Mouse (Mus musculus) B cell, adult (primary cell): ENCODE measurements around the gene Clpb. TPM values are rescaled to one million over a fixed set of nuclear protein-coding genes. Genes with fewer than 3 reads are reported as not detected.

Experiments used
- total RNA-seq: library from RNA; stranded (reverse); gene quantifications from 4 replicates; pipeline ENCODE4 v1.2.4, GENCODE M21; 2023; ENCODE audit not compliant: inconsistent age

Clpb gene
- total RNA-seq = 16.3 to 21.2 TPM (median 18.5 TPM) in 4 replicates

DNA sequence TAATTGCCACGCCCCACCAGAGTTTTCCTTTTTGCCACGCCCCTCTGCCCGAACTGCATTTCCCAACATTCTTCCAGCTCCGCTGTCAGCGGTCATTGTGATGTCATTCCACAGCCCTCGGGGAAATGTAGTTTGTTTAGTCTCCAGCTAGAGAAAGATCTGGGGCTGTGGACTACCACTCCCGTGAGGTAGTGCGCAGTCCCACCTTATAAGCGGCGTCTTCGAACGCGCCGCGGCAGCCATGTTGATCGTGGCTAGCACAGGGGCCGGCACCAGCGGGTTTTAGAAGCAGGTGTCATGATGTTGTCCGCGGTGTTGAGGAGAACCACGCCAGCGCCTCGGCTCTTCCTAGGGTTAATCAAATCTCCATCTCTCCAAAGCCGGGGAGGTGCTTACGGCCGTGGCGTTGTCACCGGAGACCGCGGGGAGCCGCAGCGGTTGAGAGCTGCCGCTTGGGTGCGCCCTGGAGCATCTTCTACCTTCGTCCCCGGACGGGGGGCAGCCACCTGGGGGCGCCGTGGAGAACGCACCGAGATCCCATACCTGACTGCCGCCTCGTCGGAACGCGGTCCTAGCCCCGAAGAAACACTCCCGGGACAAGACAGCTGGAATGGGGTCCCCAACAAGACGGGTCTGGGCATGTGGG is at the start of gene Clpb:
Clpb (plus strand) TSS at position 120 of the 646 bp plus-strand sequence.

DNA sequence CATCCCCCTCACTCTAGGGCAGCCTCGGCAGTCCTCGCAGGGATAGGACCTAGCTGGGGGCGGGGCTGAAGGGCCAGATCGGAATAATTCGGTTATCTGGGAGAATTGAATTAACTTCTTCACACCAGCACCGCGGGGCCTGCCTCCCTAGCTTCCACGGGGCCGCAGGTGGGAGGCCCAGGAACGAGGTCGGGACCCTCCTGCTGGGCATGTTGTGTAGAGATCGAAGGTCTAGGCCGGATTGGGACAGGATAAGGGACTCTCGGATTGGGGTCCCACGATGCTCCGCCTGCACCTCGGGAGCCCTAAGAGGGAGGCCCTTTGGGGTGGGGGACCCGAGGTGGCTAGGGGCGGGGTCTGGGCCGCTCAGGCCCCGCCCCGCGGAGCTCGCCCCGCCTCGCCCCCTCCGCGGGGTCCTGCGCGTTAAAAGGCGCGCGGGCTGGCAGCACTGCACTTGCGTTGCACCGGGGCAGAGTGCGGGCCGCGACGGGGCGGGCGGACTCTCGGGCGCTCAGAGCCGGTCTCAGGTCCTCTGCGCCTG is 154.5 kb downstream of the Clpb start, which contains the start of gene Phox2a:
Phox2a (plus strand) TSS at position 453 of the 541 bp plus-strand sequence.

DNA sequence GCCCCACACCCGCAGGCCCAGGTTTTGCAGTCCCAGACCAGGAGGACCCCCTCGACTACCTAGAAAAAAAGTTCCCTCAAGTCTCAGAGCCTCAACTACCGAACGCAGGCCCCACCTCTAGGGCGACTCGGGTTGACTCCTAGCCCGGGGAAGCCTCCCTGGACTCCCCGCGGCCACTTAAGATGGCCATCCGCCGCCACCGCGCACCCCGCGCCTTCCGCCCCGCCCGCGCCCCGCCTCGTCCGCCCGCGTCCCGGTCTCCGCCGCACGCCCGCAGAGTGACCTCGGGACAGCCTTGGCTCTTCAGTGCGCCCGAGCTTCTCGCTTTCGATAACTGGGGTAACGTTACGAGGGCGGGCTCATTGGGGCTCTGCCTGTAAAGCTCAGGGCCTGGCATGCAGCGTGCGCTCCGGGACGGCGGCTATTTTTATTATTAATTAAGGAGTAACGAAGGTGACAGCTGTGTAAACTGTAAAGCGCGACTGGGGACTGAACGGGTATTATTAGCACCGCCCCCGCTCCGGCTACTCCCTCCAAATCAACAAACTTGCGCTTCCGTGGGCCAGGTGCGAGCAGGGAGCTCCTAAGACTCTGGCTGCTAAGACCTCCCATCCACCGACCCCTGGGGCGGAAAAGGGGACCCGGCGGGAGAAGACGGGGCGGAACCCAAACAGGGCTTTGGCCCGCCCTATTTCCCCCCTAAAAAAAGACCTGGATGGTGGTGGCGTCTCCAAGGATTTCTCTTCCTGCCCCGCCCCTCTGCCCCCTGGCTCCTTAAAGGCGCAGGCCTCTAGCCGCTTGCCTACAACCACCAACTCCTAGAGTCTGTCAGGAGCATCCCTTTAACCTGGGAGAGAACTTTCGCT is 174.4 kb downstream of the Clpb start, which contains the start of gene Inppl1:
Inppl1 (minus strand) TSS at position 624 of the 866 bp plus-strand sequence.

Other genes with a start within 250 kb of the Clpb start
- 43.9 to 64.3 TPM (median 56.8 TPM) in 4 replicates for gene Pde2a, start 241.9 kb upstream of the Clpb start, total RNA-seq
- not detected in 4 replicates for gene Art2b, start 78.0 kb upstream of the Clpb start, total RNA-seq
- not detected in 4 replicates for gene Phox2a, start 154.7 kb downstream of the Clpb start, total RNA-seq
- 35.7 to 41.5 TPM (median 37.6 TPM) in 4 replicates for gene Inppl1, start 174.6 kb downstream of the Clpb start, total RNA-seq
- gene Folr2, start 193.6 kb downstream of the Clpb start, total RNA-seq = 0.61 to 1.6 TPM (median 1.4 TPM) in 3 of 4 replicates, not detected in the other
- gene Anapc15, start 200.1 kb downstream of the Clpb start, total RNA-seq = 98.9 to 114 TPM (median 99.9 TPM) in 4 replicates
- gene Folr1, start 207.2 kb downstream of the Clpb start, total RNA-seq = not detected in 4 replicates
- 71.2 to 83.9 TPM (median 79.4 TPM) in 4 replicates for gene Lamtor1, start 242.3 kb downstream of the Clpb start, total RNA-seq
- 0.18 to 0.19 TPM in 2 of 4 replicates, not detected in the others for gene Tomt, start 242.7 kb downstream of the Clpb start, total RNA-seq